Mouse (Mus musculus): ENCODE results near the gene H2afv.
"Not testable (repeated sequence)": the region's sequence is repeated elsewhere in the genome, so short reads cannot be mapped to it uniquely, and the experiment has no call there.

The H2afv gene

GRCm38 (mm10) chr11:6471054-6471453, 26.8 kb upstream of the H2afv start:
- CTCF ChIA-PET, result no interaction called here

- CTCF ChIA-PET, result no interaction called here
Observed at GRCm38 (mm10) chr11:6468541-6468940, 24.3 kb upstream of the H2afv start.

DNA sequence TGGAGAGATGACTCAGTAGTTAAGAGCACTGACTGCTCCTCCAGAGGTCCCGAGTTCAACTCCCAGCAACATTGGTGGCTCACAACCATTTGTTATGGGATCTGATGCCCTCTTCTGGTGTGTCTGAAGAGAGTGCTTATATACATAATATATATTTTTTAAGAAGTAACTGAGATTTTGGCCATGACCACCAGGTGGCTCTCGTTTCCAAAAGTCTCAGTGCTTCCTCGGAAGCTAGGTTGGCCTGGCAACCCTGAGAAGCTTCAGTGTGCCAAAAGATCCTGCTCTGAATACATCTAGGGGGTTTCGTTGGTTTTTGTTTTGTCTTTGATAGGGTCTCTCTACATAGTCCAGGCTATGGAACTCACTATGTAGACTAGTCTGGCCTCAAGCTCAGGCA, 20.9 kb upstream of the H2afv start:
- CTCF ChIA-PET, result interaction anchor here (1.1 kb wide), 1 partner anchor 10 kb away, joined by 11 read pairs; the partner anchor contains the start of gene Purb

DNA sequence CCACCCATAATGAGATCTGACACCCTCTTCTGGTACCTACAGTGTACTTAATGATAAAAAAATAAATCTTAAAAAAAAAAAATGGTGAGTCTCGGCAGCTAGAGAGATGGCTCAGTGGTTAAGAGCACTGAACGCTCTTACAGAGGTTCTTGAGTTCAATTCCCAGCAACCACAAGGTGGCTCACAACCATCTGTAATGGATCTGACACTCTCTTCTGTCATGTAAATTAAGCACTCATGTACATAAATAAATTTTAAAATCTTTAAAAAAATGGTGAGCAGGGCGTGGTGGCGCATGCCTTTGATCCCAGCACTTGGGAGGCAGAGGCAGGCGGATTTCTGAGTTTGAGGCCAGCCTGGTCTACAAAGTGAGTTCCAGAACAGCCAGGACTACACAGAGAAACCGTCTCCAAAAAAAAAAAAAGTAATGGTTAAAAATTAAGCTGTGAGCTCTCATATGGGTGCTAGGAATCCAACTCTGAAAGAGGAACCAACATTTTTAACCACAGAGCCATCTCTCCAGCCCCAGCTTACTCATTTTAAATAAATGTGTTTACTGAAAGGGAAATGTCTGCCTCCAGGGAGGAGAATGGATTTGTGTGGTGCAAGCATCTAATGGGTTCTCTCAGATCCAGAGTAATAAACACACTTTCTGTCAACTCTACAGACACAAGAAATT, 19.1 kb upstream of the H2afv start:
- CTCF ChIA-PET, result interaction anchor here (0.6 to 0.9 kb wide), 3 partner anchors 16 to 126 kb away, joined by 3 to 7 read pairs (median 4); no protein-coding TSS in a partner anchor

DNA sequence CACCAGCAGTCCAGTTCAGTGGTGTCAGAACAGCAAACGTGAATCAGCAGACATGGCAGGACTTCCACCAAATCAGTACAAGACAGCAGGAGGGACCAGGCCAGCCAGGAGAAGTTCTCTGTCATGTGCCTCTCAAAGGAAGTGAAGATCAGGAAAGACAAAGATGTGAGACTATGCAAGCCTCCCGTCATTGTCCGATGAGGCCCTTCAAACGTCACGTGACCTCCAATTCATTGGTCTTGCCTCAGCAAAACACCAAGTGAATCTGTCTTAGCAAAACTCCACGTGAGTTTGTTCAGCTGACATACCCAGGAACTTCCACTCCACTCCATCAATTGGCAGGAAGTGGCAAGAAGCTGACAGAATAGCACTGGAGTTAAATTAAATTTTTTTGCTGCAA, 11.8 kb upstream of the H2afv start:
- CTCF ChIA-PET, result no interaction called here

DNA sequence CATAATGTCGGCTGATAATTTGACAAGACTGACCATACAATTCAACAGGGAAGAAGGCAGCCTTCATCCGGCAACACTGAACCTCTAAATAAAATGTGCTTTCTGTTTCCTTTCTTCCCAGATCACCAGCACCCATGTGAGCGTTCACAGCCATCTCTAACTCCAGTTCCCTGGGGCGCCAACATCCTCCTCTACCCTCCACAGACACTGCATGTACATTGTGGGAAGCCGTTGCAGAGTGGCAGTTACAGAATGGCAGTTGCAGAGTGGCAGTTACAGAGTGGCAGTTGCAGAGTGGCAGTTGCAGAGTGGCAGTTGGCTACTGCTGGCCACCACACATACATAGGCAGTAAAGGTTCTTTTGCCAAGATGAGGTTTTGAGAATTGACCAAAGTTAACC, 3.9 kb upstream of the H2afv start:
- CTCF ChIA-PET, result not testable (repeated sequence)

- CTCF ChIA-PET, result no interaction called here
Observed at GRCm38 (mm10) chr11:6447493-6447892, 3.2 kb upstream of the H2afv start.

GRCm38 (mm10) chr11:6445951-6446350, 1.7 kb upstream of the H2afv start:
- CTCF ChIA-PET, result no interaction called here

GRCm38 (mm10) chr11:6445441-6445840, 1.2 kb upstream of the H2afv start:
- CTCF ChIA-PET, result no interaction called here

GRCm38 (mm10) chr11:6443727-6444076, 541 bp downstream of the H2afv start:
- CTCF ChIA-PET, result no interaction called here

GRCm38 (mm10) chr11:6443102-6443501, 1.1 kb downstream of the H2afv start:
- CTCF ChIA-PET, result no interaction called here

- CTCF ChIA-PET, result no interaction called here
Observed at GRCm38 (mm10) chr11:6442566-6442965, 1.7 kb downstream of the H2afv start.

GRCm38 (mm10) chr11:6440171-6440570, 4.1 kb downstream of the H2afv start:
- CTCF ChIA-PET, result no interaction called here

DNA sequence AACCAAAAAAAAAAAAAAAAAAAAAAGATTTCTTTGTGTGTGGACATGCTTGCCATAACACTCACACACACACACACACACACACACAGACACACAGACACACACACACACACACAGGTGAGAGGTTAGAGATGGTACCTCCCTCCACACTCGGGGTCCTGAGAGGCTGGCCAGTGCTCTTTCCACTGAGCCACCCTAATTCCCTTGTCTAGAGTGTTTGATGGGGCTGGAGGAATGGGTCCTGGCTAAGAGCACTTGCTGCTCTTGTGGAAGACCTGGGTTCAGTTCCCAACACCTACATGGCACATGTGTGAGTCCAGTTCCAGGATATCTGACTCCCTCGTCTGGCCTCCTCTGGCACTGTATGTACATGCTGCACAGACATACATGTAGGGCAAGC, 6.6 kb downstream of the H2afv start:
- CTCF ChIA-PET, result no interaction called here

GRCm38 (mm10) chr11:6436442-6436841, 7.8 kb downstream of the H2afv start:
- CTCF ChIA-PET, result no interaction called here

DNA sequence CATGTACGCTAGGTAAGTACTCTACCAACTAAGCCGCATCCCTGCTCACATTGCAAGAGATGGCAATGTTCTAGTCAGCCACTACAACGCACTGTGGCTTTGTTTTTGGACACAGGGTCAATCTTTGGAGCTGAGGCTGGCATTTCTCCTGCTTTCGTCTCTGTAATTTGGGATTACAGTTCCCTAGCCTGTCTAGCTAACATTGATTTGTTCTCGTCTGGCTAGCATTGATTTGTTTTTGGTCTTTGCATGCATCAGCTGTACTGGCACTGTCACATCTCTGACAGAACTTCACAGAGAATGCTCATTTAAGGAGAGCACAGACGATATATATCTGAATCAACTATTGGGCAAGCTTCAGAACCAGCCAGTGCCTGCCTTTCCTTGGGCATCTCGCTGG, 14.1 kb downstream of the H2afv start:
- CTCF ChIA-PET, result interaction anchor here (0.6 to 1.2 kb wide), 2 partner anchors 12 to 124 kb away, joined by 3 read pairs; no protein-coding TSS in a partner anchor

- CTCF ChIA-PET, result interaction anchor here (0.7 kb wide), 1 partner anchor 15 kb away, joined by 3 read pairs; no protein-coding TSS in a partner anchor
Observed at GRCm38 (mm10) chr11:6420722-6421350, 23.4 kb downstream of the H2afv start.

GRCm38 (mm10) chr11:6420283-6420703, 23.9 kb downstream of the H2afv start:
- CTCF ChIA-PET, result interaction anchor here (0.7 kb wide), 1 partner anchor 15 kb away, joined by 3 read pairs; no protein-coding TSS in a partner anchor

GRCm38 (mm10) chr11:6419156-6419555, 25.1 kb downstream of the H2afv start:
- CTCF ChIA-PET, result not testable (repeated sequence)

DNA sequence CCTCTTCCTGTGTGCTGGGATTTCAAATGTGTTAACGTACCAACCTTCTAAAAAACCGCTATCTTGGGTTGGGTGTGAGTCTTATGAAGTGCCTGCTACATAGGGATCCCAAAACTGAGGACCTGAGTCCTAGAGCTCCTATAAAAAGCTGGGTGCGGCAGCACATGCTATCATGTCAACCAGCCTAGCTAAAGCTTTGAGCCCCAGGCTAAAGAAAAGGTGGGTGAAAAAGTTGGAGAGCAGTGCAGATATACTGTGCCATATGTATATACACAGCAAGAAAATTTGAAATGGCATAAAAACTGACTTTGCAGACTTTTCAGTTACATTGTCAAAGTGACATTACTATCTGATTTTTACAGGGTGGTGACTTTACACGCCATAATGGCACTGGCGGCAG, 25.5 kb downstream of the H2afv start:
- CTCF ChIA-PET, result no interaction called here

DNA sequence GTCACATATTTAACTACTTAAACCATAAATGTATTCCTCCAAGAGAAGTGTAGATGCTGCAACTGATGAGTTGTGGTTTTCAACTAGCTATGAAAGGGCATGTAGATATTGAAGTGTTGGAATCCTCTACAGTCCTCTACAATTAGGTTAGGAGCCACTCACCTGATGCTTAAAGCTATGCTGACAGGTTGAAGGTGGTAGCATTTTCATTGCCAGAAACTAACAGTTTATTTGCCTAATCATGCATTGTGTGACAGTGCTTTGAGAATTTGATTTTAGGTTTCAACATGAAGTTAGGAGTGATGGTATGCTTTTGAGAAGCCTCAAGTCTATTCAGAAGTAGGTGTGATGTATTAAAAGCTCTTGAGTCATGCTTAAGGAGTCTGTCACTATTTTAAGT, 26.8 kb downstream of the H2afv start:
- CTCF ChIA-PET, result interaction anchor here (0.8 to 1.7 kb wide), 2 partner anchors 13 to 27 kb away, joined by 3 to 4 read pairs; no protein-coding TSS in a partner anchor

DNA sequence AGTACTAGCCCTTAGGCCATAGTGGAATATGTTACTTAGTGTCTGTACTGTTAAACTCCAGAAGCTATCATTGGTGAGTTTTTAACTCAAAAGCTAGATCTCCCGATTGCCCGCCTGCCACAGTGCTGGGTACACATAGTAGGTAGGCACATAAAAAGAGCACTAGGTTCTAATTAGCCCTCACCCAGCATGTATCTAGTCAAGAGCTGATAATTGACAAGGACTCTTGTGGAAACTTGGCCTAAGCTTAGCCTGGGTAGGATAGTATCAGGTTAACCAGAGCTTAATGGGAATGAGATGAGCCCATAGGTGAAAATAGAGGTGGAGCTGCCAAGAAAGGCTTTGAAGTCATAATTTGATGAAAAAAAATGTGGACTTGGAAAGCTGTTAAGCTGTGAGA, 27.2 kb downstream of the H2afv start:
- CTCF ChIA-PET, result interaction anchor here (1.7 kb wide), 1 partner anchor 14 kb away, joined by 3 read pairs; no protein-coding TSS in a partner anchor

DNA sequence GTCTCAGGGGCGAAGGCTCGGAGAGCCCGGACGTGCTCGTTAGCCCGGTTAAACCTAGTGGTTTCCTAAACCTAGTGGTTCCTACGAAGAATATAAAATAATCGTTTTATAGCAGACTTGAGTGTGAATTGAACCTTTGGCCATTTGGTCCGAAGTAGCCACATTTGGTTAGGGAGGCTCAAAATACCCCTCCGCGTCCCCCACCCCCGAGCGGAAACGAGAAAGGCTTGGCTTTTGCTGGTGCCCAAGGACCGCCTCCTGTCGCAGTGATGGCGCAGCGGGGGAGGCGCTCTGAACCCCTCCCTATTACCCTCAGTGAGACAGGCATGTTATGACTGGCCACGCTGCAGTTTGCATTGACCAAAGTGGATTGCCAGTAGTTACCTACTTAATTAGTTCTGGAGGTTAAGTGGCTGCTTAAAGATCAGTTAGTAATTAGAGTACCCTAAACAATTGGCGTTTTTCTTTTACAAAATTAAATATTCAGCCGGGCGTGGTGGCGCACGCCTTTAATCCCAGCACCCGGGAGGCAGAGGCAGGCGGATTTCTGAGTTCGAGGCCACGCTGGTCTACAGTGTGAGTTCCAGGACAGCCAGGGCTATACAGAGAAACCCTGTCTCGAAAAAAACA, 27.7 kb downstream of the H2afv start:
- CTCF ChIA-PET, result no interaction called here

Data from spleen, embryonic (tissue).